Mouse (Mus musculus) telencephalon, adult 2 months (tissue): Measurements from ENCODE around the gene Ubxn10.

Source experiments
- DNase-seq: peaks from one replicate; pipeline ENCODE4 v3.0.0-alpha.2; 2011; ENCODE audit warnings: low read depth, low spot score

Gene Ubxn10

GRCm38 (mm10) chr4:138734105-138734504 lies 2.9 kb downstream of the Ubxn10 start:
- DNase-seq = no peak

- DNase-seq = no peak
Observed at GRCm38 (mm10) chr4:138729018-138729703, 7.8 kb downstream of the Ubxn10 start.

- DNase-seq = no peak
Observed at GRCm38 (mm10) chr4:138725751-138726150, 11.2 kb downstream of the Ubxn10 start.

- DNase-seq = no peak
Observed at GRCm38 (mm10) chr4:138725127-138725461, 11.9 kb downstream of the Ubxn10 start.

GRCm38 (mm10) chr4:138724354-138725126 lies 12.4 kb downstream of the Ubxn10 start, which contains the start of gene Pla2g2c:
Gene Pla2g2c, plus strand, starts transcription at chr4:138724792.
- DNase-seq = peak; percentile 90

DNA sequence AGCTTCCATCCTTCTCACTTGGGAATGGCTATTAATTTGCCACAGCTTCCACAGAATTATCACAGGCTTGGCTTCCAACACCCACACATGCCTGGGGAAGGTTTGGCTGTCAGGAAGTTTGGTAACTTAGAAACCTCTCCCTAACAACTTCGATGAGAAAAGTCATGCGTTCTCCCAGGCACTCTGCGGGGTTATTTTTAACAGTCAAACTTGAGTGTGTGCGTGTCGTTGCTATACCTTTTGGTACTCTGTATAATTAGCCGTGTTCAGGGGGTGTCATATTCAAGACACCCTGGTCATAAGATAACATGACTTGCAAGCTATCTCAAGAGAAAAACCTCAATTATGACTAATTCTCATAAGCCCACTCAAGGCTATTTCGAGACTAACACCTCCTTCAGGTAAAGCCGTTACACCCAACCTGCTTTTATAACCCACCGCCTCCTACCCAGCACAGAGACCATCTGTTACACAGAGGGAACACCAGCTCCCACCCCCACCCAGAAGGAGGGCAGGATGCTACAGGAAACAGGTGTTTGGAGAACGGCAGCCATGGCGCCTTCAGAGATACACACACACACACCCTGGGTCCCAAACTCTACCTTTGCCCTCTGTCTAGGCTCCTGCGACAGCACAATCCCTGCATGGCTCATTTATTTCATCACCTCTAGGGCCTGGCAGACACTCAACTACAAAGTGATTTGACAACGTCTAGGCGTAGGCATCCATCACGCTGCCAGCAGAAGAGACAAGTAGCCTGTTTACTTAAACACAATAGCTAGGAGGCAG lies 13.3 kb downstream of the Ubxn10 start:
- peak; percentile 96 for DNase-seq

DNA sequence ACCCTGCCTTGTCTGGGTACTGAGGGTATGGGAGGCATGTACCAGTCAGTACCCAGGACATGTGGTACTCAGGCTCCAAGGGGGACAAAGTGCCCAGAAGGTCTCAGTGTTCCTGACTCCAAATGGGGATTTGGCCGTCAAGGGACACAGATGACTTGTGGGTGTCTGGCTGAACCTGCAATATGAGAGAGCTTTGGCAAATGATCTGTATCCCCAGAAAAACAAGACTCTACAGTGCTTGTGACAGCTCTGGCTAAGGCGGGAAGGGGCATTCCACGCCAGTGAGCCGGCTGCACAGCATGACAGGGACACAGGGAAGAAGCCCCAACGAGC lies 17.7 kb downstream of the Ubxn10 start:
- DNase-seq = no peak

DNA sequence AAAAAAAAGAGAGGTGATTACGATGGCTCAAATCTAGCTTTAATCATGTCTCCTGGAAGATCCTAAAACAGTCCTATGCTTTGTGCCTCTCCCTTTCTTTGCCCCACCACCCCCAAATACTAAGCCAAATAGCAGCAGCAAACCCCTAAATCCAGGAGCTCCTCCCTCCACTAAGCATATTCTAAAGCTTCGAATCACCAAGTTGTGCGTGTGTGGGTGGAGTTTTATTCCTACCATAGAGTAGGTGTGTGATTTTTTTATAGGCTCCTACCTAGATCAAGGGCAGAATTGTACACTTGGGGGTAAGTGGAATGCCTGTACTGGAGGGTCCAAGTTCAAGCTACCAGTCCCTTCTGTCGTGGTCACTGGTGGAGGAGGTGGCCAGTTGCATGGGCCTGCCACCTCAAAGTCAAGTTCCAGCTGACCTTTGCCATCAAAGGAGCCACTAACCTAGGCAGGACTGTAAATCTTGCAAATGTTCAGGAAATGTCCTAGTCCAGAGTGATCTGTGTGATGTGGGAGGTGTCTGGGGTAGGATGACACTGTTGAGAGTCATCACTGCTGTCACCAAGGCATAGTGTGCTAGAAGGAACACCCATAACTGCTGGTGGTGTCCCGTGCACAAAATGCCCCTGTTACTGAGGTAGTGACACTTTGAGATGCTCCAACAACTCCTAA lies 18.2 kb downstream of the Ubxn10 start:
- no peak for DNase-seq

DNA sequence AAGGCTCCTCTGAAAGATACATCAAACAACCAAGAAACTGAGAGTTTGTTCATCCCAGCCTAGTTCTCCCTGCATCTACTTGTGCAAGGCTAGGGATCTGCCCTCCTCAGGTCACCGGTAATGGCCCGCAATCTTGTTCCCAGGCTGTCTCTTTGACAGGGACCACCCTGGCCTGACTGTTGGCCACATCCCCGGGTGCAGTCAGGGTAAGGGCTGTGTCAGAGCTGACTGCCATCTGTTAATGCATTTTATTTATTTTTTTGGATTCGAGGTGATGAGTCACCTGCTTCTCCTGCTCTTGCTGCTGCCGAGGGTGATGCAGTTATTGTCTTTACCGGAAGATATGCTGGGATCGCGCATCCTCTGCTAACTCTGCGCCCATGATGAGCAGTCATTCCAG lies 20.3 kb downstream of the Ubxn10 start:
- DNase-seq = no peak

GRCm38 (mm10) chr4:138714186-138714585 lies 22.8 kb downstream of the Ubxn10 start:
- no peak for DNase-seq

GRCm38 (mm10) chr4:138712621-138713020 lies 24.3 kb downstream of the Ubxn10 start:
- no peak for DNase-seq

DNA sequence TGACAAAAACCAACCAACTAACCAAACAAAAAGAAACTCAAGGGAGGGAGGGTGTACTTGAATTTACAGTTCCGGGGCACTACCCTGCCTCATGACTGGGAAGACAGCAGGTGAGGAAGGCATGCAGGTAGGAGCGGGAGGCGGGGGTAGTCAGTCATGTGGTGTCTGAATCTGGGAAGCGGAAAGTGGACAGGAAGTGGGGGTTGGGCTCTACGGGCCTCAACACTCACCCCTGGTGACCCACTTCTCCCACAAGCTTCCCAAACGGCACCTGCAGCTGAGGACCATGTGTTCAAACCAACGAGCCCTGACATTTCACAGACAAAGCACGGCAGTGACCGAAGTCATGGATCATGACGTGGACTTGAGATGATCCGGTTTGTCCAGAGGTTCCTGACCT lies 24.9 kb downstream of the Ubxn10 start:
- no peak for DNase-seq

DNA sequence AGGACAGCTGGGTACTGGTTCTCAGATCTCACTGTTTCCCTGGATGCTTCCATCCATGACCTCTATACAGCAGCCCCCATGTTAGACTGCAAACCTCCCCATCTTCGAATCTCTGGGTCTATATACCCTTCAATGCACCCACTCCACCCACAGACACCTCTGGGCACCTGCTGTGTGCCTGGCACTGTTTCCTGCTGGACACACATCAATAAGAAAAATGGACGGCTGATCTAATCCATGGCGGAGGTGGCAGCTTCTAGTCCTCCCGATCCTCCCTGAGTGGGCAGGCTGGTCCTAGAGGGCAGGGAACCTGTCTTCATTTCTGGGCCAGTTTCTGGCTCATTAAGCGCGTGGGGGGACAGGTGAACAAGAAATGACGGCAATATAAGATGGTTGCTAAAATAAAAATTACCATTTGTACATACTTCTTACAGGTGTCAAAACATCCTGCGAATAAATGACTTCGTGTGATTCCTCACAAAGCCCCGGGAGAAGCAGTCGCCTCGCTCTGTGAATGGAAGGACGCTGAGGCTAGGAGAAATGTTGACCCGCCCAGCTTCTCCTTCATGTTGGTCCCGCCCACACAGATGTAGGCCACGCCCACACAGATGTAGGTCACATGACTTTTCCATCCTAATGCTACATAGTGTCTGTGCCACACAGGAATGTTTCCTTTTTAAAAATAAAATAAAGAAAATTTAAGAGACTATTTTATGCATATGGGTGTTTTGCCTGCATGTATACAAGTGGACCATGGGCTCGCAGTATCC lies 25.7 kb downstream of the Ubxn10 start:
- DNase-seq = no peak

DNA sequence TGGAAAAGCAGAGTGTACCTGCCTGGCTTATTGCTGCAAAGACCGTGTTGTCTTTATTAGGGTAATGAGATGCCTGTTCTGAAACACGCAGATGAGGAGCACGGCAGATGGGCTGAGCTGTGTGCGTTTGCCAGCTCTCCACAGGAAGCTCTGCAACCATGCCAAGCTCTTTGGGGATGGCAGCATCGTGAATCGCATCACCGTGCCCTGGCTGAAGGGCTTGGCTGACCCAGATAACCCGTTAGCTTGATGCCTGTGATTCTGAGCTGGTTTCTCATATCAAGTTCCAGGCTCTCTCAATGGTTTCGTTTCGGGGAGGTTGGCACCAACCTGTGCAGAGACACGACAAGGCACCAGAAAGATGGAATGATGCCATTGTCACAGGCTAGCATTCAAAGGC lies 26.3 kb downstream of the Ubxn10 start:
- DNase-seq = no peak

- DNase-seq = no peak
Observed at GRCm38 (mm10) chr4:138709944-138710343, 27.0 kb downstream of the Ubxn10 start.

DNA sequence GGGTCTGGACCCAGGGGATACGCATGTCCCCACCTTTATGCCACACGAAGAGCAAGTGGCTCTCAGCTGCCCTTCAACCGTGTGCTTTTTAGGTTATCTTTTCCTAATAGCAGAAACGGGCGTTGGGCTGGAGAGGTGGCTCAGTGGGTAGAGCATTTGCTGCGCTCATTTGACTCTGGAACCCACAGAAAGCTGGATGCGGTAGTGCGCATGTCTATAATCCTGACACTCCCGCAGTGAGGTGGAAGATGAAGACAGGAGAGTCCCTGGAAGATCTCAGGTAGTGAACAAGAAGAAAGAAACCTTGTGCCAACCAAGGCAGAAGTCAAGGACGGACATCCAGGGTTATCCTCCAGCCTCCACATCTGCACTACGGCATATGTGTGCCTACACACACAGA lies 27.7 kb downstream of the Ubxn10 start:
- no peak for DNase-seq

- DNase-seq = no peak
Observed at GRCm38 (mm10) chr4:138708636-138709035, 28.3 kb downstream of the Ubxn10 start.

DNA sequence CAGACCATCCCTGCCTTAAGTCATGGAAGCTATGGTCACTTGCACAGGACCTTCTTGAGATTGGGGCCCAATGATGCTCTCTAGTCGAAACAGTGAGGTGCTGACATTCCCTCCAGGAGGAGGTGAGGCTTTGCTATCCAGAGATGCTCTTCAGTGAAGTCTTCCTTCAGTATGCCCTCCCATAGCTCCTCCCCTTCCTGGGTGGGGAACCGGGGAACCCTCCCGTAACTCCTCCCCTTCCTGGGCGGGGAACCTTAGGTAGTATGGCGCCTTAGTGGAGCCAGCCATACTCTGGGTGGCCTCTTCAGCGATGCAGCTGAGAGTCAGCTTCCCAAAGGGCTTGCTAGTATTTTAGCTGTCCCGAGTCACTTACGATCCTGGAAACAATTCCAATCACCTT lies 30.3 kb downstream of the Ubxn10 start:
- DNase-seq = no peak

GRCm38 (mm10) chr4:138704169-138704568 lies 32.8 kb downstream of the Ubxn10 start:
- DNase-seq = no peak

DNA sequence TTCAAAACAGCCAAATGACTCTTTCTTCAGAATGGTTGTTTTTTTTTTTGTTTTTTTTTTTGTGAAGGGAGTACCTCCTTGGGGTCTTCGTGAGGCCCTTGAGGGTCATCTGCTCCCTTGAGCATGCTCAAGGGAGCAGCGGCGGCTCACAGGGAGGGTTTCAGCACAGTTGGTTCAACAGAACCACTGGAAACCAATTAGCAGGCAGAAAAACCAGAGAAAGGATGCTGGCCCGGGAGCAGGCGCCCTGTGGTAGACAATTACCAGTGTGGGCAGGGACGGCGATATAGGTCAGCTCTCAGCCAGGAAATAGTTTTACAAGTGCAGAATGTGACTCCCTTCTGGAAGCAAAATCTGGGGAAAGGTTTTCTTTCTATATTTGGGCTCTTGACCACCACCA lies 33.4 kb downstream of the Ubxn10 start:
- no peak for DNase-seq

GRCm38 (mm10) chr4:138702528-138702927 lies 34.4 kb downstream of the Ubxn10 start:
- no peak for DNase-seq
